Mouse (Mus musculus): ENCODE measurements at regions not wholly inside any gene's neighbourhood (a gene's known extent, or its start where the extent isn't known, plus 50 kb on each side); places are given as distances from the start of the nearest gene placed in this dataset.

DNA sequence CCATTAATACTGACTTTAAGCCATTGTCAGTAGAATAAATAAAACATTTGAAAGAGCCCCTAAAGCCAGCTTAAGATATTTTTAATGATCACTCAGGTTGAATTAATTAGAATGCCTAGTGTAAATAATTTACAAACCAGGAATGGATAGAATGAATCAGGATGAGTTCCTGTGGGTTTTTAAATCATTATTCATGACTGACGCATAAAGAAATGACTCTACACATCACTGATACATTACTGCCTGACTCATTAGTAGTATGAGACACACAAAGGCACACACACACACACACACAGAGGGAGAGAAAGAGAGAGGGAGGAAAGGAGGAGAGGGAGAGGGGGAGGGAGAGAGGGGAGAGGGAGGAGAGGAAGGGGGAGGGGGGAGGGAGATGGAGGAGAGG is 612.0 kb downstream of the Ipmk start:
- H3K4me2 ChIP-seq (ENCODE audit: low read length): no peak overlapping the region
- no peaks in the 10 kb centered on the region for H3K27me3 ChIP-seq (replicated peaks; ENCODE audit: control insufficient read depth, insufficient read depth, low read length)
- peaks cover 4% of the 10 kb centered on the region for H3K4me1 ChIP-seq (replicated peaks; ENCODE audit: control insufficient read depth, insufficient read depth, low read length)
- 59% methylated on average over 1 of the region's 1 CpGs for WGBS
- no peak overlapping the region for H3K4me3 ChIP-seq (replicated peaks; ENCODE audit: low read length)
- no peaks in the 10 kb centered on the region for H3K36me3 ChIP-seq (ENCODE audit: control insufficient read depth, insufficient read depth)
- ATAC-seq: no peak
- no peak overlapping the region for H3K9ac ChIP-seq (replicated peaks; ENCODE audit: low read depth, low read length)
- no peaks in the 10 kb centered on the region for H3K9me3 ChIP-seq (ENCODE audit: control insufficient read depth, low read length)
- H3K27ac ChIP-seq (ENCODE audit: low read length): no peak overlapping the region

DNA sequence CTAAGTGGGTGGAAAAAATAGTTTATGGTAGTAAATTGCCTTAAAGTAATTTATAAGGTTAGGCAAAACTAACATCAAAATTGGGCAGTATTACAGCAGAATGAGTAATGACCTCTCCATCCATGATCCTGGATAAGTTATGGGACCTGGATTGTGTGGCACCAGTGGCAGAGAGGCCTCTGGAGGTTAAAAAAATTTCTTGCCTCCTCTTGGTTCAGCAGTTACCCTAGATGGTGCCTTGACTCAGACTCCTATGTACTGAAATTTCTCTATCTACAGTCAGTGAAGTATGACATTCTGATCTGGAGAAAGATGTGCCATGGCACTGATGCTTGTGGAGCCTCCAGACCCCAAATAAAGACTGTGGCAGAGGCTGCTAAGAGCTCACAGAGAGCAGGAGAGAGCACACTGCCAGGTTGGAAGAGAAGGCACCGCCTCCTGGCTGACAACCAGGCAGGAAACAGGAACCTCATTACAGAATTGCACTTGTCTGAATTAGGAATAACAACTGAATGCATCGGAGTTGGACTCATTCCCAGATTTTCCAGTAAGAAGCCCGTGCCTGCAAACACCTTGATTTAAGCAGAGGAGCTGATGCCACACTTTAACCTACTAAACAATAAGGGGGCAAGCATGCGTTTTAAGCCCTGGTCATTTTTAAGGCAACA is 613.0 kb downstream of the Ipmk start:
- peak; percentile 78 for ATAC-seq

DNA sequence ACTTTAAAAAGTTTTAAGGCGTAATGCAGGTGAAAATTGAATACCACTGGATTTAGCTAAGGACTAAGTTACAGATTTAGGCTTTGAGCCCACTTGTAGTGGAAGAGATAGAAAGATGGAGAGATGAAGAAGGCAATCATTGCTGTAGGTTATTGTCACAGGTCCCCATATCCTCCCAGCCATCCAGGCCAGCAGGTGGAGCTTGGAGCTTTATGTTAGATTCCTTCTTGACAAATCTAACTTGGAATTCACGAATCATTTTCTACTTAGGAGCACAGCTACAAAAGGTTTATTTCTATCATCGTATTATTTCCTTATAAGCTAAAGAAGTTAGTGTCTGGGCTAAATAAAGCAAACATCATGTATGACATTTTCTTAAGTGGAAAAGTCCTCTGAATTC is 630.5 kb downstream of the Ipmk start:
- Histone ChIP-seq H3K9me3 (ENCODE audit: control insufficient read depth, low read length) (no peaks in the 10 kb centered on the region), H3K4me3 (replicated peaks; ENCODE audit: low read length) (no peak overlapping the region), H3K36me3 (ENCODE audit: control insufficient read depth, insufficient read depth) (no peaks in the 10 kb centered on the region), H3K4me2 (ENCODE audit: low read length) (no peak overlapping the region), H3K4me1 (replicated peaks; ENCODE audit: control insufficient read depth, insufficient read depth, low read length) (no peaks in the 10 kb centered on the region), H3K27me3 (replicated peaks; ENCODE audit: control insufficient read depth, insufficient read depth, low read length) (no peaks in the 10 kb centered on the region), H3K27ac (ENCODE audit: low read length) (no peak overlapping the region), H3K9ac (replicated peaks; ENCODE audit: low read depth, low read length) (no peak overlapping the region)
- no peak for ATAC-seq
- WGBS: 84% methylated on average over 3 of the region's 3 CpGs

More for the DNA sequence above, 613.0 kb downstream of the Ipmk start:
- H3K4me2 ChIP-seq (ENCODE audit: low read length): no peak overlapping the region
- H3K27me3 ChIP-seq (replicated peaks; ENCODE audit: control insufficient read depth, insufficient read depth, low read length): no peaks in the 10 kb centered on the region
- 21% methylated on average over 4 of the region's 4 CpGs for WGBS
- H3K4me1 ChIP-seq (replicated peaks; ENCODE audit: control insufficient read depth, insufficient read depth, low read length): peaks cover 4% of the 10 kb centered on the region
- H3K27ac ChIP-seq (ENCODE audit: low read length): no peak overlapping the region
- no peaks in the 10 kb centered on the region for H3K9me3 ChIP-seq (ENCODE audit: control insufficient read depth, low read length)
- H3K9ac ChIP-seq (replicated peaks; ENCODE audit: low read depth, low read length): no peak overlapping the region
- no peaks in the 10 kb centered on the region for H3K36me3 ChIP-seq (ENCODE audit: control insufficient read depth, insufficient read depth)
- H3K4me3 ChIP-seq (replicated peaks; ENCODE audit: low read length): no peak overlapping the region

DNA sequence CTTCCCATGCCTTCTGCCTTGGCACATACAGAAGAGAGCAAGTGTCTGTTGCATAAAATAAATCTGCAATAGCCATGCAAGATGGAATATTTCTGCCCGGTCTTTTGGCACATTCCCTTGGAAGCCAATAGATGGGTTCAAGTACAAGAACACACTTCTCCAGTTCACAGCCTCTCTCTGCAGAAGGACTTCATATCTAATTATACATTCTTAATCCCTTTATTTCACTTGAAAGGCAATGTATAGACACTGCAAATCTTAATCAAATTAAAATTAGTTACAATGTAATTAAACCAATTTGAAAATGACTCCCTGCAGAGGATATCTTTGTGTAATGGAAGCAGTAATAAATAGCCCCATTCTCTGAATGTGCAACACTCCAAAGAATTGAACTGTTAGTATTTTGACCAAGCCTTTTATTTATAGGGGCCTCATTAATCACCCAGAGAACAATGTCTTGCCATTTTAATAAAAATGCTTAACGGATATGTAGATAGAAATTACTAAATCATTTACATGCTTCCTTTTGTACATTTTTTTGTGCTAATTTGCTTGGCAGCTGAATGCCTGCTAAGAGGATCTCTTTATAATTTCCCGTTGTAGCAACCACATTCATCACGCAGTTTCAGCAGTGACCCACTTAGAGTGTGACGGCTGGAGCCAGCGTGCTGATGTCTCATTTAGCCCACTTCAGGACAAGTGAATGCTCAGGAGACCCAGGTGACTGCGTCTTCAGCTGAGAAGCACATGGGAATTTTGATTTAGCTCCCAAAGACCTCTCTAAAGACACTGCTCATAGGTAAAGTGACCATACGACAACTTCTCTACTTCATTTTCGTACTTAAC is 651.5 kb upstream of the Zwint start:
- Histone ChIP-seq H3K27me3 (replicated peaks; ENCODE audit: control insufficient read depth, insufficient read depth, low read length) (no peaks in the 10 kb centered on the region), H3K4me1 (replicated peaks; ENCODE audit: control insufficient read depth, insufficient read depth, low read length) (no peaks in the 10 kb centered on the region), H3K27ac (ENCODE audit: low read length) (no peak overlapping the region), H3K9me3 (ENCODE audit: control insufficient read depth, low read length) (no peaks in the 10 kb centered on the region), H3K9ac (replicated peaks; ENCODE audit: low read depth, low read length) (no peak overlapping the region), H3K36me3 (ENCODE audit: control insufficient read depth, insufficient read depth) (no peaks in the 10 kb centered on the region), H3K4me2 (ENCODE audit: low read length) (no peak overlapping the region), H3K4me3 (replicated peaks; ENCODE audit: low read length) (no peak overlapping the region)
- peak; percentile 57 for ATAC-seq
- 31% methylated on average over 9 of the region's 9 CpGs for WGBS
